Mouse (Mus musculus) heart, adult 2 months (tissue): Measurements from ENCODE around the gene 1110008P14Rik. TPM values are rescaled to one million over a fixed set of nuclear protein-coding genes. Genes with fewer than 3 reads are reported as not detected.
A peak's percentile ranks its signal among the peaks of the same experiment; 100 is the strongest.

ENCODE experiments used
- DNase-seq, 2 experiments: peaks; one replicate each; pipeline ENCODE4 v3.0.0; 2021
- H3K27ac ChIP-seq: fragments of 200-600 bp; 2 replicates; pipeline ENCODE4 v1.8.1; 2022
- H3K27me3 ChIP-seq: fragments of 200-500 bp; 2 replicates; pipeline ENCODE4 v1.6.1; 2012; ENCODE audit warnings: mild to moderate bottlenecking, low read length, inconsistent platforms, mixed read lengths; ENCODE audit not compliant: control insufficient read depth, insufficient read depth
- H3K36me3 ChIP-seq: fragments of 200-500 bp; 2 replicates; pipeline ENCODE4 v1.6.1; 2012; ENCODE audit warnings: low read length, inconsistent platforms; ENCODE audit not compliant: control insufficient read depth, insufficient read depth
- H3K4me1 ChIP-seq: fragments of 200-500 bp; 2 replicates; pipeline ENCODE4 v1.6.1; 2011; ENCODE audit warnings: low read length; ENCODE audit not compliant: control insufficient read depth, insufficient read depth
- H3K4me3 ChIP-seq: fragments of 200-600 bp; 2 replicates; pipeline ENCODE4 v1.8.1; 2022
- H3K79me2 ChIP-seq: fragments of 200-500 bp; replicated peaks from 2 replicates; pipeline ENCODE4 v1.6.1; 2012; ENCODE audit warnings: mild to moderate bottlenecking, inconsistent platforms, low read length, moderate library complexity, mixed read lengths; ENCODE audit not compliant: control insufficient read depth, insufficient read depth
- H3K9ac ChIP-seq: fragments of 200-500 bp; 2 replicates; pipeline ENCODE4 v1.6.1; 2012; ENCODE audit warnings: low read depth, mild to moderate bottlenecking, control low read depth, inconsistent platforms, low read length, mixed read lengths
- CTCF ChIP-seq: fragments of 200-600 bp; IDR thresholded peaks from 2 replicates; pipeline ENCODE4 v1.8.1; 2022; ENCODE audit warnings: antibody characterized with exemption, mild to moderate bottlenecking, moderate library complexity
- EP300 ChIP-seq: fragments of 200-500 bp; IDR thresholded peaks from 2 replicates; pipeline ENCODE4 v1.6.1; 2011; ENCODE audit warnings: low read depth, low read length, control low read depth; ENCODE audit not compliant: insufficient read depth
- POLR2A ChIP-seq: fragments of 200-500 bp; IDR thresholded peaks from 2 replicates; pipeline ENCODE4 v1.6.1; 2011; ENCODE audit warnings: mild to moderate bottlenecking, low read depth, low read length, control low read depth; ENCODE audit not compliant: insufficient read depth
- WGBS: fragments of 180-500 bp; shearing (Covaris S2); methylation state at CpG from one replicate; pipeline ENCODE4 v1.1.7; 2018; 5-methylcytosine and 5-hydroxymethylcytosine counted together
- intact Hi-C: fragments of 180-260 bp; cut with DNase I; formaldehyde crosslinking; loops from one replicate; pipeline ENCODE4 v1.15.1; 2025
- polyA plus RNA-seq: library from polyadenylated mRNA; depleted of rRNA; stranded (reverse); fragments of >200 nt; gene quantifications from 2 replicates; pipeline ENCODE4 v1.2.3, GENCODE M21; 2012
- total RNA-seq, 2 experiments: library from RNA; stranded (reverse); gene quantifications; 2 replicates each; pipeline ENCODE4 v1.2.3; 2021

Gene 1110008P14Rik
- total and polyA plus RNA-seq, 3 experiments, result 39.6 to 129 (median 44.8) TPM

DNA sequence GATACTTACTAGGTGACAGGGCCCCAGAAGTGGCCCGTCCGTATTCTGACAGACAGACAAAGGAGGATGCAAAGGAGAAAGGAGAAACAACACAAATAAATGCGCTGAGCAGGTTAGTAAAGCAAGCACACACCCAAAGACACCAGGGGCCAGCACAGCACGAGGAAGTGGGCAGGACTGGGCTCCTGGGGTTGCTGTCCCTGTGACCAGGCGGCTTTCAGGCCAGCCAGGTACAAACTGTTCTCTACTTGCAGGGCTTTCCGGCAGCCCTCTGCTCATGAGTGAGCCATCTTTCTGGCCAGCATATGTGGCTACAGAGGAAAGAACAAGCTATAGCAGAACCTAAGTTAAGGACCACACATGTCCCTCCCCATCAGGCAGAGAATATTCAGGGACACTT lies 38.9 kb upstream of the 1110008P14Rik start:
- DNase-seq, result no peak
- 82% methylated on average over 6 of the region's 6 CpGs for WGBS
- H3K27me3 ChIP-seq, result no peaks in the 10 kb centered on the region
- intact Hi-C loops, result loop anchor here (5.0 kb wide), 1 partner anchor 67 kb away; no protein-coding TSS in a partner anchor
- H3K4me1 ChIP-seq, result peaks cover 20% of the 10 kb centered on the region
- no peak overlapping the region for H3K4me3 ChIP-seq
- H3K27ac ChIP-seq, result no peak overlapping the region
- H3K9ac ChIP-seq, result no peak overlapping the region
- H3K36me3 ChIP-seq, result peaks cover 7% of the 10 kb centered on the region; the same call in 1 of the 2 replicates
- TF ChIP-seq CTCF (no peak), EP300 (0 out of 2 replicates have a peak, but pooled peaks have one; percentile 19), POLR2A (no peak)
- no peaks in the 10 kb centered on the region for H3K79me2 ChIP-seq

DNA sequence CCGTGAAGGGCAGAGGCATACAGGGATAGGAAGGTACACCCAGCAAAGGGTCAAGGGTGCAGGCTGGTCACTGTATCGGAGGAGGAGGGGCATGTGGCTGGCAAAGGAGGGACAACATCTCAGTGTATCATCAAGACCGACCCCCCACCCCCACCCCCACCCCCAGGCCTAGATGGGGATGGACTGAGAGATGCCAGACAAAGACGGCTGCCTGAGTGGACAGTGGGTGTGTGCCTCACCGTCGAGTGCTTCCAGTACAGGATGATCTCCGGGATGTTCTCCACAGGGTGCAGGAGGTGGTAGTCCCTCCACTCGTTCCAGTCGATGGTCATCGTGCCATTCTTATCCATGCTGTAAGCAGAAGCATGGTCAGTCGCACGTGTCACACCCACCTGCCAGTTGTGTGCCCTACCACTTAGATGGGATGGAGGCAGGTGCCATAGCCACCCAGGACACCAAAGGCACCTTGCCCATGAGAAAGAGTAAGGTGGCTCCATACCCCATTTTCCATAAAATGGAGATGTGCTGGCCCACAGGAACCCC lies 38.4 kb upstream of the 1110008P14Rik start:
- intact Hi-C loops, result loop anchor here (5.0 kb wide), 1 partner anchor 67 kb away; no protein-coding TSS in a partner anchor
- Histone ChIP-seq H3K4me1 (peaks cover 20% of the 10 kb centered on the region), H3K79me2 (no peaks in the 10 kb centered on the region), H3K9ac (no peak overlapping the region), H3K36me3 (peaks cover 7% of the 10 kb centered on the region; the same call in 1 of the 2 replicates), H3K27me3 (no peaks in the 10 kb centered on the region), H3K4me3 (no peak overlapping the region), H3K27ac (peak overlapping the region; percentile 46)
- no peak for TF ChIP-seq EP300
- TF ChIP-seq POLR2A, result no peak
- no peak for TF ChIP-seq CTCF
- 88% methylated on average over 12 of the region's 12 CpGs for WGBS
- DNase-seq, result no peak

DNA sequence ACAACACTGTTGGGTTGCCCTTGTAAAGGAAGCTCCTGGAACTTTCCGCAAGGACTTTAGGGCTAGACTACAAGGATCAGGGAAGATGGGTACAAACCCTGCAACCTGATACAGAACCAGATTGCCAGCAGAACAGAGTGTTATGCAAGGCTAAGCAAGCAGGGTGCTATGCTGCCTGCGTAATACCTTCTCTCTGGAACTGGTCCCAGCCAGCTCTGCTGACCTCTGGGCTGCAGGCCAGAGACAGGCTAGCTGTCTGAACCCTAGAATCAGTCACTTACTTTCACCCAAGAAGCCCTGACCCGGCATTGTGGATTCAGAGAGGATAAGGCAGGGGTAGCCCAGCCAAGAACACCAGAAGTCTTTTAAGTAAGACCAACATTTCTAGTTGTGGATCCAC lies 37.6 kb upstream of the 1110008P14Rik start:
- no peak for TF ChIP-seq CTCF
- no peak for TF ChIP-seq POLR2A
- peak; percentile 93 for TF ChIP-seq EP300
- Histone ChIP-seq H3K79me2 (no peaks in the 10 kb centered on the region), H3K27ac (peak overlapping the region; percentile 46), H3K4me3 (no peak overlapping the region), H3K4me1 (peaks cover 19% of the 10 kb centered on the region), H3K9ac (no peak overlapping the region), H3K36me3 (peaks cover 7% of the 10 kb centered on the region; the same call in 1 of the 2 replicates), H3K27me3 (no peaks in the 10 kb centered on the region)
- DNase-seq, result peak; percentile 76 to 86
- intact Hi-C loops, result no loop called here
- WGBS, result 56% methylated on average over 3 of the region's 3 CpGs

DNA sequence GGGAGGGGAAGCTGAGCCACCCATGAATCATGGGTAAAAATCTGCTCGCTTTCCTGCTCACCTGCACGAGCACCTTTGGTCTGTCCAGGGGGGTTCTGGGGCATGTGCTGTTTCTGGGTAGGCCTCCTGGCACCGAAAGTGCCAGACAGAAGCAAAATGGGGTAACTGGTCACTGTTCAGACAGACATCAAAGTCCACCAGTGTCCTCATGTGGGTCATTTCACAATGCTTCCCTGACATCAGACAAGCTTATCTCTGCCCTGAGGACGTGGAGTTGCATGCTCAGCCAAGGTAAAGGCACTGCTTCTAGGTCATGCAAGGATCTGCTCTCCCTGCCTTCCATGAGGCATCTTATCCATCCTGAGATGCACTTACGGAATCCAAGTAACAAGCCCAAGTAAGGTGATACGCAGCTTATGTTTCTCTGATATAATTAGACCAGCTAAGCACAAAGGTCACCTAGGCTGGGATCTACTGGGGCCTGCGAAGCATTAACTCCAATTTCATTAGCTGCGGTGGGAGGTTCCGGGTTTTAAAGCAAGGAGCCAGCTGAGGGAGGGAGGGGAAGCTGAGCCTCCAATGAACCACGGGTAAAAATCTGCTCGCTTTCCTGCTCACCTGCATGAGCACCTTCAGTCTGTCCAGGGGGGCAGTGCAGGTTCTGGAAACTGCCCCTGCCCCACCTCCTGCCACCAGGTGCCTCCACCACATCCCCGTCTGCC lies 36.9 kb upstream of the 1110008P14Rik start:
- intact Hi-C loops, result no loop called here
- no peak overlapping the region for H3K9ac ChIP-seq
- no peak for DNase-seq
- WGBS, result 79% methylated on average over 12 of the region's 12 CpGs
- H3K79me2 ChIP-seq, result no peaks in the 10 kb centered on the region
- H3K36me3 ChIP-seq, result peaks cover 7% of the 10 kb centered on the region; the same call in 1 of the 2 replicates
- no peaks in the 10 kb centered on the region for H3K27me3 ChIP-seq
- no peak overlapping the region for H3K27ac ChIP-seq
- H3K4me3 ChIP-seq, result no peak overlapping the region
- TF ChIP-seq CTCF (no peak), POLR2A (no peak)
- peaks cover 16% of the 10 kb centered on the region for H3K4me1 ChIP-seq

DNA sequence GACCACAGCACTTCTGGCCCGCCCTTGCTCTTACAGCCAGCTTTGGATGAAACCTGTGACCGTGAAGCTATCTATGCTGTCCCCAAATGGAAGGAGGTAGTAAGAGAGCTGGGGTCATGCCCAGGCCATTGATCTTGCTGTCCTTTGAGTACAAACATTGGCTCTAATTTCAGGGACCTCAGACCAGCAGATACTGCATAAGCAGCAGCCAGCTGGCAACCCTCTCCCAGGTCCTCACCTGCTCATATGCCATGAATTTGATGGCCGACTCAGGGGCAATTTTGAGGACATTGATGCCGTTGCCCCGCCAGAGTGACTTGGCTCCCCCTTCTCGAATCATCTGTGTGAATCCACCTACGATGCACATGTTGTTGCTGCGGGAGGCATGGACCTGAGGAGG lies 35.7 kb upstream of the 1110008P14Rik start:
- H3K27ac ChIP-seq, result no peak overlapping the region
- TF ChIP-seq CTCF (no peak), POLR2A (no peak), EP300 (no peak)
- DNase-seq, result no peak
- peaks cover 9% of the 10 kb centered on the region for H3K4me1 ChIP-seq
- H3K4me3 ChIP-seq, result no peak overlapping the region
- WGBS, result 92% methylated on average over 8 of the region's 8 CpGs
- no peak overlapping the region for H3K9ac ChIP-seq
- intact Hi-C loops, result no loop called here
- H3K27me3 ChIP-seq, result no peaks in the 10 kb centered on the region
- H3K36me3 ChIP-seq, result peaks cover 3% of the 10 kb centered on the region; the same call in 1 of the 2 replicates
- no peaks in the 10 kb centered on the region for H3K79me2 ChIP-seq

DNA sequence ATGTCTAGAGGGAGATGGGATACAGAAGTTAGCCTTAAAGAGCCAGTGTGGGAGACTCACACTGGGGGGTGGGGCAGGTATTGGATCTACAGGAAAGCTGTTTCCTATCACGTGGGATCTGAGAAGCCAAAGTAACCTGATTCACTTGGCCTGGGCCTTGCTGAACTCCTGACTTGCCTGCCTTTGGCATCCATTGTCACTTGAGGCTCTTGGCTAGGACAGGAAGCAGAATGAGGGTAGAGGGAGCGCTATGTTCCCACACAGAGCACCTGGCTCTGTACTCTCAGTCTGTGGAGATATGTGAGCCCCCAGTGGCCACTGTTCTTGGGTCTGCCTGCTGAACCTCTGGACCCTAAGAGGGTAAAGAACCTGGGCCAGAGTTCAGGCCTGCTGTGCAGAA lies 34.8 kb upstream of the 1110008P14Rik start:
- H3K36me3 ChIP-seq, result peaks cover 3% of the 10 kb centered on the region; the same call in 1 of the 2 replicates
- no peak overlapping the region for H3K27ac ChIP-seq
- DNase-seq, result no peak
- intact Hi-C loops, result no loop called here
- TF ChIP-seq EP300 (no peak), POLR2A (no peak), CTCF (no peak)
- no peaks in the 10 kb centered on the region for H3K27me3 ChIP-seq
- H3K9ac ChIP-seq, result no peak overlapping the region
- no peaks in the 10 kb centered on the region for H3K79me2 ChIP-seq
- peaks cover 4% of the 10 kb centered on the region for H3K4me1 ChIP-seq
- 64% methylated on average over 2 of the region's 2 CpGs for WGBS
- no peak overlapping the region for H3K4me3 ChIP-seq
